Mouse (Mus musculus): ENCODE results near the gene Lrrc8c. TPM values are rescaled to one million over a fixed set of nuclear protein-coding genes. Genes with fewer than 3 reads are reported as not detected.

Gene Lrrc8c
- total RNA-seq, 1 experiment, result 9.4 TPM

DNA sequence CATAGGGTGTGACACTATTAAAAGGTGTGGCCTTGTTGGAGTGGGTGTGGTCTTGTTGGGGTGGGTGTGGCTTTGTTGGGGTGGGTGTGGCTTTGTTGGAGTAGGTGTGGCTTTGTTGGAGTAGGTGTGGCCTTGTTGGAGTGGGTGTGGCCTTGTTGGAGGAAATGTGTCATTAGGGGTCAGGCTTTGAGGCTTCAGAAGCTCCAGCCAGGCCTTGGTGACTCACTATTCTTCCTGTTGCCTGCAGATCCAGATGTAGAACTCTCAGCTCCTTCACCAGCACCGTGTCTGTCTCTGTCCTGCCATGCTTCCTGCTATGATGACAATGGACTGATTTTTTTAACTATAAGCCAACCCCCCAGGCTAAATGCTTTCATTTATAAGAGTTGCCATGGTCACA lies 19.8 kb upstream of the Lrrc8c start:
- Histone ChIP-seq H3K27ac (ENCODE audit: insufficient read depth, low read depth, low read length, poor library complexity, severe bottlenecking) (no peak overlapping the region), H3K36me3 (ENCODE audit: control insufficient read depth, insufficient read depth, low read length, poor library complexity, severe bottlenecking) (no peaks in the 10 kb centered on the region), H3K9me3 (ENCODE audit: control insufficient read depth, insufficient read depth, low read depth, low read length) (no peaks in the 10 kb centered on the region), H3K4me3 (ENCODE audit: insufficient read depth in 1 of 2, low read depth in 1 of 2, low read length in 2 of 2, poor library complexity in 1 of 2, severe bottlenecking in 1 of 2) (no peak overlapping the region), H3K4me1 (ENCODE audit: control insufficient read depth in 2 of 2, insufficient read depth in 2 of 2, low read length in 2 of 2, poor library complexity in 1 of 2) (peaks cover 9 to 35% of the 10 kb centered on the region in 2 experiments; a peak in 3 of 4 replicates), H3K9ac (ENCODE audit: insufficient read depth, low read depth, low read length, poor library complexity, severe bottlenecking) (no peak overlapping the region)
- in situ Hi-C loops (cut with MboI; ENCODE audit: low sequenced_read_pairs in 2 of 2, unreplicated experiment in 2 of 2), result no loop called here
- TF ChIP-seq HCFC1 (IDR thresholded peaks at IDR 0.05; ENCODE audit: borderline replicate concordance, insufficient read depth, low read length), result no peak
- no peak for DNase-seq (ENCODE audit: low read depth, low spot score)

DNA sequence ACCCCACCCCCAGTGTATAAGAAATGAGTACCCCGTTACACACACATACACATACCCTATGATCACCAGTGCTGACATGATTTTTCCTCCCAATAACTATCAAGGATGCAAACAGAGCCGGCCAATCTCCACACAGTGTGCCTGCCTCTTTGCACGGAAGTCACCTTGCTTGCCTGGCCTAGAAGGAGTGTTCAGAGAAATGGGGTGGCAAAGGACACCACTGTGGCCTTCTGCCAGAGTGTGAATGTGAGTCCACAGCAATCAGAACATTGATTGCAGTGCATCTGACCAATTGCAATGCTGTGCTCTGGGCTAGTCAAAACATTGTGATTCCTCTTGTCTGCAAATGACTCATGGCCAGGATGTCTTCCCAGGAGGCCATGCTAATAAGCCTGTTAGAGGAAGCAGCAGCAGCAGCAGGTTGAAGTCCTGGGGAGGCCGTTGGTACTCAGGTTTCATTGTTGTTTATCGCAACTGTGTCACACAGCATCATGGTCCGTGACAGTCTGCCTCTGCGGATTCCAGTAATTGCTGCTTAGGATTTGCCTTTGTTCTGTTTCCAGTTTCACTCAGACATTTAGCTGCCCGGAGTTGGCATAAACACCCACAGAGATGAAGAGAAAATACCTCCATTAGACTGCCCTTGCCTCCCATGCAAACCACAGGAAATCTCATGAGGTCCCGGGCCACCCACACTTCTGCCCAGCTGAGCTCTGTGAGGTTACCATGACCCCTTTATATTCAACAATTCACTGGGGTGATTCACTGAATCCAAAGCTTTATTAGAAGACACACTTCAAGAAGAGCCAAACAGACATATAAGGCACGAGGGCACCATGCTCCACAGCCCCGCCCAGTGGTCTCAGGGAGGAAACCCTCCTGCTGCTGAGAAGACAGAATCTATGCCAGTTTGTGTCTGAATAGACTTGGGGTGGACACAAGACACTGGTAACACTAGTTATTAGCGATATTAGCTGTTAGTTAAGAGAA lies 18.8 kb upstream of the Lrrc8c start:
- TF ChIP-seq ZNF384 (IDR thresholded peaks at IDR 0.05; ENCODE audit: low read depth, low read length) (no peak), CHD2 (IDR thresholded peaks at IDR 0.05; ENCODE audit: low read depth, low read length) (no peak), ZC3H11A (IDR thresholded peaks at IDR 0.05; ENCODE audit: borderline replicate concordance, low read depth, low read length) (no peak)
- Histone ChIP-seq H3K4me1 (ENCODE audit: control insufficient read depth in 2 of 2, insufficient read depth in 2 of 2, low read length in 2 of 2, poor library complexity in 1 of 2) (peaks cover 8 to 31% of the 10 kb centered on the region in 2 experiments; a peak in 3 of 4 replicates), H3K36me3 (ENCODE audit: control insufficient read depth, insufficient read depth, low read length, poor library complexity, severe bottlenecking) (no peaks in the 10 kb centered on the region), H3K9ac (ENCODE audit: insufficient read depth, low read depth, low read length, poor library complexity, severe bottlenecking) (no peak overlapping the region), H3K4me3 (ENCODE audit: insufficient read depth in 1 of 2, low read depth in 1 of 2, low read length in 2 of 2, poor library complexity in 1 of 2, severe bottlenecking in 1 of 2) (no peak overlapping the region), H3K27ac (ENCODE audit: insufficient read depth, low read depth, low read length, poor library complexity, severe bottlenecking) (no peak overlapping the region), H3K9me3 (ENCODE audit: control insufficient read depth, insufficient read depth, low read depth, low read length) (no peaks in the 10 kb centered on the region)
- in situ Hi-C loops (cut with MboI; ENCODE audit: low sequenced_read_pairs in 2 of 2, unreplicated experiment in 2 of 2), result no loop called here
- no peak for DNase-seq (ENCODE audit: low read depth, low spot score)

DNA sequence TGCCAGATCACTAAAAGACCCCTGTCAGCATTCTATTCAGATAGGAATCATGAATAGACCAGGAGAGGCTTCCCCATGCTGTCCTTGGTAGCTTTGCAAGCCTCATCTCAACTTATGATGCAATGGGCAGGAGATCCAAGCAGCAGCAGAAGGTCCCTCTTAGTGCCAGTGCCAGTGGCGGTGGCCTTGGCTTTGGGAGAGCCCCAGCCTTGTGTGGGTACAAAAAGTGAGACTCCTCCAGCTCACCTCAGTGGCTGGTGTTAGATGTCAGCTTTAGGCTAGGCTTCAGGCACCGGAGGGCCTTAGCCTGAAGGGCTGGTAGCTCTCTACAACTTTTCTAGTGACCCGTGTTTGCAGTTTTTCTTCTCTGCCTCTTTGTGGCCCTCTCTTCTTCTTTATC lies 18.1 kb upstream of the Lrrc8c start:
- in situ Hi-C loops (cut with MboI; ENCODE audit: low sequenced_read_pairs in 2 of 2, unreplicated experiment in 2 of 2), result no loop called here
- no peak for DNase-seq (ENCODE audit: low read depth, low spot score)
- Histone ChIP-seq H3K27ac (ENCODE audit: insufficient read depth, low read depth, low read length, poor library complexity, severe bottlenecking) (no peak overlapping the region), H3K4me3 (ENCODE audit: insufficient read depth in 1 of 2, low read depth in 1 of 2, low read length in 2 of 2, poor library complexity in 1 of 2, severe bottlenecking in 1 of 2) (no peak overlapping the region), H3K36me3 (ENCODE audit: control insufficient read depth, insufficient read depth, low read length, poor library complexity, severe bottlenecking) (no peaks in the 10 kb centered on the region), H3K4me1 (ENCODE audit: control insufficient read depth in 2 of 2, insufficient read depth in 2 of 2, low read length in 2 of 2, poor library complexity in 1 of 2) (peaks cover 5 to 30% of the 10 kb centered on the region in 2 experiments; a peak in 2 of 4 replicates), H3K9me3 (ENCODE audit: control insufficient read depth, insufficient read depth, low read depth, low read length) (no peaks in the 10 kb centered on the region), H3K9ac (ENCODE audit: insufficient read depth, low read depth, low read length, poor library complexity, severe bottlenecking) (no peak overlapping the region)
- no peak for TF ChIP-seq ZNF384 (IDR thresholded peaks at IDR 0.05; ENCODE audit: low read depth, low read length)
- TF ChIP-seq ZC3H11A (IDR thresholded peaks at IDR 0.05; ENCODE audit: borderline replicate concordance, low read depth, low read length), result no peak
- TF ChIP-seq MAFK (IDR thresholded peaks at IDR 0.05; ENCODE audit: insufficient read depth, low read depth, low read length), result no peak
- TF ChIP-seq HCFC1 (IDR thresholded peaks at IDR 0.05; ENCODE audit: borderline replicate concordance, insufficient read depth, low read length), result no peak
- no peak for TF ChIP-seq CHD2 (IDR thresholded peaks at IDR 0.05; ENCODE audit: low read depth, low read length)

DNA sequence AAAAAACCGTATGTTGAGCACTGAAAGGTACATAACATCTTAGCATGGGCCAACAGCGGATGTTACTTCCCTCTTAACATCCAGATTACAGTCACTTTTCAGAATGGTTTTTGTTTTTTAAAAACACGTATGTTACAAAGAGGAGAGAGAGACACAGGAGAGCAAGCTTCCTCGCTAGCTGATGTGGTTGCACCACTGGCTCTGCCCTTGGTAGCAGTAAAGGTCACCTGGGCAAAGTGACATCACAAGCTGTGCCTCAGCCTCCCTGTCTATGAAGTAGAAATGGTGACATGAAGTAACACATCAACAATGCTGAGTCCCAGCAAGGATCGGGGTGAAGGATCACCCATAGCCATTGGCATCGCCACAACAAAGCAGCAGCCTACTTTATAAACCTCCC lies 10.4 kb upstream of the Lrrc8c start:
- TF ChIP-seq ZNF384 (IDR thresholded peaks at IDR 0.05; ENCODE audit: low read depth, low read length), result no peak
- TF ChIP-seq MAFK (IDR thresholded peaks at IDR 0.05; ENCODE audit: insufficient read depth, low read depth, low read length), result no peak
- TF ChIP-seq HCFC1 (IDR thresholded peaks at IDR 0.05; ENCODE audit: borderline replicate concordance, insufficient read depth, low read length), result no peak
- no peak for TF ChIP-seq CHD2 (IDR thresholded peaks at IDR 0.05; ENCODE audit: low read depth, low read length)
- TF ChIP-seq ZC3H11A (IDR thresholded peaks at IDR 0.05; ENCODE audit: borderline replicate concordance, low read depth, low read length), result no peak
- Histone ChIP-seq H3K9ac (ENCODE audit: insufficient read depth, low read depth, low read length, poor library complexity, severe bottlenecking) (no peak overlapping the region), H3K36me3 (ENCODE audit: control insufficient read depth, insufficient read depth, low read length, poor library complexity, severe bottlenecking) (no peaks in the 10 kb centered on the region), H3K27ac (ENCODE audit: insufficient read depth, low read depth, low read length, poor library complexity, severe bottlenecking) (no peak overlapping the region), H3K4me1 (ENCODE audit: control insufficient read depth in 2 of 2, insufficient read depth in 2 of 2, low read length in 2 of 2, poor library complexity in 1 of 2) (no peaks in the 10 kb centered on the region), H3K4me3 (ENCODE audit: insufficient read depth in 1 of 2, low read depth in 1 of 2, low read length in 2 of 2, poor library complexity in 1 of 2, severe bottlenecking in 1 of 2) (no peak overlapping the region), H3K9me3 (ENCODE audit: control insufficient read depth, insufficient read depth, low read depth, low read length) (no peaks in the 10 kb centered on the region)
- DNase-seq (ENCODE audit: low read depth, low spot score), result no peak
- in situ Hi-C loops (cut with MboI; ENCODE audit: low sequenced_read_pairs in 2 of 2, unreplicated experiment in 2 of 2), result no loop called here
